Mouse (Mus musculus) cerebellum, adult 2 months (tissue): Measurements from ENCODE around the gene Loxl3.

Source experiments
- CTCF ChIP-seq: fragments of 200-500 bp; IDR thresholded peaks from 2 replicates; pipeline ENCODE4 v1.5.1; 2011; ENCODE audit warnings: low read depth, mild to moderate bottlenecking, control low read depth, low read length, moderate library complexity, borderline replicate concordance; ENCODE audit not compliant: insufficient read depth
- POLR2A ChIP-seq: fragments of 200-500 bp; IDR thresholded peaks from 2 replicates; pipeline ENCODE4 v1.6.1; 2011; ENCODE audit warnings: low read length, control low read depth, borderline replicate concordance; ENCODE audit not compliant: insufficient read depth

- no peak for TF ChIP-seq POLR2A
- no peak for TF ChIP-seq CTCF
These were observed 37.2 kb downstream of the Loxl3 start for GRCm38 (mm10) chr6:83071220-83071619.
